Mouse (Mus musculus): ENCODE results near the gene Ncf2. TPM values are rescaled to one million over a fixed set of nuclear protein-coding genes. Genes with fewer than 3 reads are reported as not detected.
"Not testable (repeated sequence)": the region's sequence is repeated elsewhere in the genome, so short reads cannot be mapped to it uniquely, and the experiment has no call there.

Gene Ncf2
- 1 to 10 TPM; 3.5 to 3.7 TPM for total RNA-seq (2021)

GRCm38 (mm10) chr1:152799897-152800296 is at the start of gene Ncf2:
Gene Ncf2 (plus strand): TSS chr1:152800194.
- no peak for DNase-seq (ENCODE audit: extremely low spot score in 1 of 2, low spot score in 1 of 2)

GRCm38 (mm10) chr1:152750312-152750965 is 49.6 kb upstream of the Ncf2 start, which contains the start of gene Apobec4:
Gene Apobec4 (plus strand): TSS chr1:152750551.
- no peak for DNase-seq (ENCODE audit: extremely low spot score in 1 of 2, low spot score in 1 of 2)

- DNase-seq (ENCODE audit: extremely low spot score in 1 of 2, low spot score in 1 of 2): no peak
These were observed 38.2 kb upstream of the Ncf2 start for GRCm38 (mm10) chr1:152761791-152762190.

- DNase-seq (ENCODE audit: extremely low spot score in 1 of 2, low spot score in 1 of 2): peak; percentile 92 to 95
These were observed 33.8 kb upstream of the Ncf2 start, which contains the start of the genes Rgl1 and Arpc5 for GRCm38 (mm10) chr1:152766032-152766772. Gene Rgl1 (minus strand): TSS chr1:152766351. Gene Arpc5 (plus strand): TSS chr1:152766542.

GRCm38 (mm10) chr1:152766804-152767748 is 32.9 kb upstream of the Ncf2 start:
- DNase-seq (ENCODE audit: extremely low spot score in 1 of 2, low spot score in 1 of 2): peak; percentile 31 to 34

- DNase-seq (ENCODE audit: extremely low spot score in 1 of 2, low spot score in 1 of 2): peak; percentile 77 to 92
These were observed 32.1 kb upstream of the Ncf2 start for GRCm38 (mm10) chr1:152767749-152768488.

- DNase-seq (ENCODE audit: extremely low spot score in 1 of 2, low spot score in 1 of 2): no peak
These were observed 29.0 kb upstream of the Ncf2 start for GRCm38 (mm10) chr1:152771016-152771415.

- DNase-seq (ENCODE audit: extremely low spot score in 1 of 2, low spot score in 1 of 2): not testable (repeated sequence)
These were observed 25.4 kb upstream of the Ncf2 start for GRCm38 (mm10) chr1:152774601-152775000.

- peak; percentile 53 to 86 for DNase-seq (ENCODE audit: extremely low spot score in 1 of 2, low spot score in 1 of 2)
These were observed 20.8 kb upstream of the Ncf2 start for GRCm38 (mm10) chr1:152779071-152779737.

- no peak for DNase-seq (ENCODE audit: extremely low spot score in 1 of 2, low spot score in 1 of 2)
These were observed 15.4 kb upstream of the Ncf2 start for GRCm38 (mm10) chr1:152784620-152785019.

GRCm38 (mm10) chr1:152785446-152785845 is 14.5 kb upstream of the Ncf2 start:
- not testable (repeated sequence) for DNase-seq (ENCODE audit: extremely low spot score in 1 of 2, low spot score in 1 of 2)

- no peak for DNase-seq (ENCODE audit: extremely low spot score in 1 of 2, low spot score in 1 of 2)
These were observed 13.0 kb upstream of the Ncf2 start for GRCm38 (mm10) chr1:152786953-152787352.

- DNase-seq (ENCODE audit: extremely low spot score in 1 of 2, low spot score in 1 of 2): no peak
These were observed 11.8 kb upstream of the Ncf2 start for GRCm38 (mm10) chr1:152788121-152788660.

GRCm38 (mm10) chr1:152790254-152790653 is 9.7 kb upstream of the Ncf2 start:
- DNase-seq (ENCODE audit: extremely low spot score in 1 of 2, low spot score in 1 of 2): no peak

GRCm38 (mm10) chr1:152790821-152791220 is 9.2 kb upstream of the Ncf2 start:
- DNase-seq (ENCODE audit: extremely low spot score in 1 of 2, low spot score in 1 of 2): no peak

- no peak for DNase-seq (ENCODE audit: extremely low spot score in 1 of 2, low spot score in 1 of 2)
These were observed 8.7 kb upstream of the Ncf2 start for GRCm38 (mm10) chr1:152791269-152791668.

GRCm38 (mm10) chr1:152792736-152793494 is 7.1 kb upstream of the Ncf2 start:
- DNase-seq (ENCODE audit: extremely low spot score in 1 of 2, low spot score in 1 of 2): no peak

- no peak for DNase-seq (ENCODE audit: extremely low spot score in 1 of 2, low spot score in 1 of 2)
These were observed 6.4 kb upstream of the Ncf2 start for GRCm38 (mm10) chr1:152793495-152794130.
